Mouse (Mus musculus): ENCODE measurements at regions not wholly inside any gene's neighbourhood (a gene's known extent, or its start where the extent isn't known, plus 50 kb on each side); places are given as distances from the start of the nearest gene placed in this dataset.

DNA sequence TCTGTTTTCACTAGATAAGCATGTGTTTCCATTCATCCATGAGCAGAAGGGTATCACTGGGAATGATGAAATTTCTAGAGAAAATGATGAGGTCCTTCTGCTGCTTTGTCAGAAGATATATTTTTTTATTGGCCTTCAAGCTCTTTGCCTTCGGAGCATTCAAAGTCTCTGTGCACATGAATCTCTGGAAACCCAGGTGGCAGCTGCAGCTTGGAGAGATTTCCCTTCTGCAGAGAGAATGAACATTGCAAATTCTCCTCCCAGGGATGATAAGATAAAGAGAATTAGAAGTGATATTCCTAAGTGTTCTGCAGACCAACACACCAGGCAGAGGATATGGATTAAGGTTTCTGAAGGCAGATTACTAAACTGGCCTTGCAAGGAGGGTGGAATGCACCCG, 224.2 kb downstream of the 9330182O14Rik start:
- TF ChIP-seq CTCF (conservative IDR thresholded peaks at IDR 0.05), result no peak
- H3K4me3 ChIP-seq, result no peak overlapping the region
- H3K27ac ChIP-seq, result no peak overlapping the region
- DNase-seq (ENCODE audit: low spot score in 2 of 2), result no peak

DNA sequence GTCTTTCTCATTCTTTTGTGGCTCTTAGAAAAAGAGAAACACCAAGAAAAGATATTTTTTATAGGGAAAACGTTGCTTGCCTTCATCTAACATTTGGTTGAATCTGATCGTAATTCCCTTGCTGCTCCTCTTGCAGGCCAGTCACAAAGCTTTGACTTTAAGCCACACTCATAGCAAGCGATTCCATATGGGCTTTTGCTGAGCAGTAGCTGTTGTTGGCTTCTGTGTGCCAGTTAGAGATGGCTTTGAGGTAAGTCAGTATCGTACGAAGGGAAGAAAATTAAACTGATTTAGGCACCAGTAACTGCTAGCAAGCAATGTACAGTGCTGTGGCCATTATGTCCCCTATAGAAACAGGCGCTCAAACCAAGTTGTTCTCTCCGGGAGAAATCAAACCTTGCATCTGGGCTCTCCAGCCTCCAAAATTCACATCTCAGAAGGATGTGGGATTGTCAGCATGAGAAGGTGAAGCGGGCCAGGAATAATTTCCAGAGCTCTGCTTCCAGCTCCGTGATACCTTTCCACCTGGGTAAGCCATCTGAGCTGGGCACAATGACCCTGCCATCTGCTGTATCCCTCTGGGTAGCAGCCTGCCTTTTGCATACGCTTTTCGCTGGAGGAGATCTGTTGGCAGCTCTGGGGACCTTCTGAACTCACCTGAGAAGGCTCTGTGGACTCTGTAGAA, 227.8 kb downstream of the 9330182O14Rik start:
- no peak for TF ChIP-seq CTCF (conservative IDR thresholded peaks at IDR 0.05)
- DNase-seq (ENCODE audit: low spot score in 2 of 2), result no peak
- no peak overlapping the region for H3K27ac ChIP-seq
- H3K4me3 ChIP-seq, result no peak overlapping the region

DNA sequence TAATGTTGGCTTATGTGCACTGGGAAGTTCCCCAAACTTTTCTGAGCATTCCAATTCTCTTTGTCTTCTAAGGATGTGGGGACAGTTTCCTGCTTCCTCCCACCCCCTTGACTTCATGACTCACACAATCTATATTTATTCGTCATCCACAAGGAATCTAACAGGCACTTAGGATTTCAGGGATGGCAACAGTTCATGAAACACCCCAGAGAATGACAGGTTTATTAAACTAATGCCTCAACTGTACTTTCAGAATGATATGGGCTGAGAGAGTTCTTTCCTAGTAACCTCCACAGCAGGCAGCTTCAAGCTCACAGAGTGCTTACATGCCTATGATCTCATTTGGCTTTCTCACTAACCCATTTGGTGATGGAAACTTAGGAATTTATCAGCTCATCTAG, 230.1 kb downstream of the 9330182O14Rik start:
- no peak for TF ChIP-seq CTCF (conservative IDR thresholded peaks at IDR 0.05)
- no peak overlapping the region for H3K4me3 ChIP-seq
- no peak overlapping the region for H3K27ac ChIP-seq
- no peak for DNase-seq (ENCODE audit: low spot score in 2 of 2)

DNA sequence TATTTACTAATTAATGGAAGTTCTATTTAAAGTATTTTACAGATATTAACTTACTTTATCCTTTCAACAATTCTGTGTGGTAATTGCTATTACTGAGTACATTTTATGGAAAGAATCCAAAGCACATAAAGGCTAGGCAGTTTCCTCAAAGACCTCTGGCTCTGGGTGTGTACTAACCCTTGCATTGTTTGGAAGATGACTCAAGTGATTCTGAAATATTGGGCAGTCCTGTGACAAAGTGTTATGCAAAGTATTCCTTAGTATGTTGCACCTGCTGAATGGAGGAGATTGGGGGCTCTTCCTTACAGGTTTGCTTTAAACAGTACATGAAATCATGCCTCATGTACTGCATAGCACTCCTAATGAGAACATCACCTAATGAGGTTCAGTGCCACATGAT, 231.4 kb downstream of the 9330182O14Rik start:
- no peak overlapping the region for H3K4me3 ChIP-seq
- no peak for TF ChIP-seq CTCF (conservative IDR thresholded peaks at IDR 0.05)
- DNase-seq (ENCODE audit: low spot score in 2 of 2), result no peak

DNA sequence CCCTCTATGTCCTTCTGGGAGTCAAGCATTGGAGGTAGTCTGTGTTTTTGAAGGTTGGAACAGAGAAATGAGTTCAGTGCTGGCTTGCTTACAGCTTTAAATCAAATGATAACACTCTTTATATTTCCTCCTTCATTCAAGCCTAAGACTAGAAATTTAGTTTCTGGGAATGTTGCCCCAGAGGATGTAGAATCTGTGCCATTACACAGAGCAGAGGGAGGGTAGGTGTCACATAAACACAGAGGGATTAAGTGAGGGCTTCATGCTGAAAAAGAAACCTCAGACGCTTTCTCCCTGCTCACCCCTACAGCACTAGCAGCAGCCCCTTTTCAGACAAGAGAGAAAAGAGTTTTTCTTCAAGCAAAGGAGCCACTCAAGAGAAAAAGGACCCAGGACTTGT, 232.9 kb downstream of the 9330182O14Rik start:
- no peak overlapping the region for H3K4me3 ChIP-seq
- no peak for TF ChIP-seq CTCF (conservative IDR thresholded peaks at IDR 0.05)
- no peak for DNase-seq (ENCODE audit: low spot score in 2 of 2)
- H3K27ac ChIP-seq, result no peak overlapping the region

More for the DNA sequence above, 231.4 kb downstream of the 9330182O14Rik start:
- H3K27ac ChIP-seq, result no peak overlapping the region

DNA sequence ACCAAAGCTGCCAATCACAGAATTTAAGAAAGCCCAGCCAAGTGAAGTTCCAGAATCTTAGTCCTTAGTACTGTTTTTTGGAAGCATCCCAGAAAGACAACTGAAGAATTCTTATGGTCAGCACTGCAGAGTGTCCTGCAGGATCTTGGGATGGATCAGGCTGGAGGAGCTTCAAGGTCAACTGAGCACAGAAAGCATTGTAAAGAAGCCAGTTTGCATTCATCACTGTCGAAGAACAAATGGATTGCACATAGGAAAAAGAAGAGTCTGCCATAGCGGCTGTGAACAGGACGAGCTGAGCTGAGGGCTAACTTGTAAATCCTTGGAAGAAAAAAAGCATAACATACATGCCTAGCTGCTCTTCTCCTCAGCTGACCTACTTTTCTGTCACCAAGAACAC, 234.6 kb downstream of the 9330182O14Rik start:
- Histone ChIP-seq H3K4me3 (no peak overlapping the region), H3K27ac (no peak overlapping the region)
- TF ChIP-seq CTCF (conservative IDR thresholded peaks at IDR 0.05), result no peak
- DNase-seq (ENCODE audit: low spot score in 2 of 2), result no peak

DNA sequence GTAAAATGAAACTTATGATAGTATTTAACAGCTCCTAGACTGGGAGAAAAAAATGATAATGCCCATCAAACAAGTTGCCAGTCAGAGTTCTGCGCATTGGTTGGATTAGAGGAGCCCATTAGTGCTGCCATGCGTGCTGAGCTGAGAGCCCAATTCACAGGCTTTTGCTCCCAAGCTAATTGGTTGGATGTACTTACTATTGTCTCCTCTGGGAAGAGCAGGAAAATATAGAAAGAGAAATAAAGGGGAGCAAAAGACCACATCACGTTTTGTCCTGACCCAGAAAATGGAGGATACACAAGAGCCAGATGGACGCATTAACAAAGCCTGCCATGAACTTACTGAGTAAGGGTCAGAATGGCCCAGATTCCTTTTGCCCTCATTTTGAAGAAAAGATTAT, 237.3 kb downstream of the 9330182O14Rik start:
- H3K4me3 ChIP-seq, result no peak overlapping the region
- TF ChIP-seq CTCF (conservative IDR thresholded peaks at IDR 0.05), result no peak
- no peak for DNase-seq (ENCODE audit: low spot score in 2 of 2)
- H3K27ac ChIP-seq, result no peak overlapping the region

DNA sequence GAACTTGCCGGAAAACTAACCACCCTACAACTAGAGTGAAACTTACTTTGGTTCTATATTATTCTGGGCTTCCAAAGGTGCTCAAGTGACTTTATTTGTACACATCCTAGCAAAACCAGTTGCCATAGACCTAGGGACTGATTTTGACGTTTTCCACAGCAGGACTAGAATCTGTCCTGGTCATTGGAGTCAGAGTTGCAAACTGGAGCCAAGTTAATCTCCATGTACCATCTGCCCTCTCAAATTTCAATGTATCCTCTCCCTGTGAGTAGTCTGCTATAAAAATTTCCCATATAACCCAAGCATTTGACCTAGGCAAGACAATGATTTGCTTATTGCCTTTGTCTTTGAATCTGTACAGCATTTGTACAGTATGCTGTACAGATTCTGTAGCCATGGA, 252.4 kb downstream of the 9330182O14Rik start:
- no peak for TF ChIP-seq CTCF (conservative IDR thresholded peaks at IDR 0.05)
- Histone ChIP-seq H3K27ac (no peak overlapping the region), H3K4me3 (no peak overlapping the region)
- no peak for DNase-seq (ENCODE audit: low spot score in 2 of 2)

DNA sequence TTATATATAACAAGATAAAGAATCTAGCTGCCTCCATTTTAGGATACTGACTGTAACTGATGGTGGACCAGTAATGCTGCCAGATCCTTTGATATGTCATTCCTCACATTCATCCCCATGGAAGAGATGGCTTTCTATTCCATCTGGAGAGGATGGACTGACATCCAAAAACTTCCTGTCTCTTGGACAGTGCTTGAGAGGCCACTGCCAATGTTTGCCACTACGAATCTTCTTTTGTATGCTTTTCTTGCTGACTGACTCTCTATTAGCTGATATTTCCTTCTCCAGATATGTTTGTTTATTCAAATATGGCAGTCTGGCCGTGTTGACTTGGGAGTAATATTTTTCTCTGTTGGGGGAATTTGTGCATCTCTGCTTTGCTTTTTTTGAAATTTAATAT, 253.6 kb downstream of the 9330182O14Rik start:
- no peak overlapping the region for H3K27ac ChIP-seq
- DNase-seq (ENCODE audit: low spot score in 2 of 2), result no peak
- H3K4me3 ChIP-seq, result no peak overlapping the region
- no peak for TF ChIP-seq CTCF (conservative IDR thresholded peaks at IDR 0.05)

DNA sequence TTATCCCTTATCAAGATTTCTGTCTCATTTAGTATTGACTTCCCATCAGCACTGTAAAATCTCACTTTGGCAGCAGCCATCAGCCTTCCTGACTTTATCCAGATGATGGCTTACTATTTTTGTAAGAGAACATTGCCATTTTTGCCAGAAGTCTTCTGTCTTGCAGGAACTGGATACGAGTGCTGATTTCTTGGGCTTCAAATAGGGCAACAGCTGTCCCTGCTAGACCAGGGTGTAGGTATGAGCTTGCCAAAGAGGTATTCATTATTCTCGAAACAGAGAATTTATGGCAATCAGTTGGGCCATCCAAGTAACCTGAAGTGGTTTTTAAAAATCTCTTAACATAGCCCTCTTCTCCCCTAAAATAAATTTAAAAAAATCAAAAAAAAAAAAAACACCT, 254.6 kb downstream of the 9330182O14Rik start:
- no peak overlapping the region for H3K27ac ChIP-seq
- H3K4me3 ChIP-seq, result no peak overlapping the region
- TF ChIP-seq CTCF (conservative IDR thresholded peaks at IDR 0.05), result no peak
- no peak for DNase-seq (ENCODE audit: low spot score in 2 of 2)

DNA sequence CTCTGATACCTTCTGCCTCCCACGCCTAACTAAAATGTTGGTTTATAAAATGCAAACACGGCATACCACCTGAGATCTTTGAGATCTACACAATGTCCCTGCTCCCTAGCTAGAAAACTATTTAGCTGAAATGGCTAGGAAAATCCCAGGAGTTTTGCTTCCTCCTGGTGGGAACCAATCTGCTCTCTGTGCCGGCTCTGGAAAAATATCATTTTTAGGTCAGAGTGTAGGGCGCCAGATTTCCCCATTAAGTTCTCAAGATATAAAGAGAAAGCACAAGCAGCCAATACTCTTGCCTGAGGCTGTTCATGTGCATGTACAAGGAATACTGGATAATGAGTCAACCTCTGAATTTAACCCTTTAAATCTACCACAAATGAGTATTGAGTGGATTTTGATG, 301.0 kb downstream of the 9330182O14Rik start:
- H3K27ac ChIP-seq, result no peak overlapping the region
- H3K4me3 ChIP-seq, result no peak overlapping the region
- TF ChIP-seq CTCF (conservative IDR thresholded peaks at IDR 0.05), result no peak
- no peak for DNase-seq (ENCODE audit: low spot score in 2 of 2)

DNA sequence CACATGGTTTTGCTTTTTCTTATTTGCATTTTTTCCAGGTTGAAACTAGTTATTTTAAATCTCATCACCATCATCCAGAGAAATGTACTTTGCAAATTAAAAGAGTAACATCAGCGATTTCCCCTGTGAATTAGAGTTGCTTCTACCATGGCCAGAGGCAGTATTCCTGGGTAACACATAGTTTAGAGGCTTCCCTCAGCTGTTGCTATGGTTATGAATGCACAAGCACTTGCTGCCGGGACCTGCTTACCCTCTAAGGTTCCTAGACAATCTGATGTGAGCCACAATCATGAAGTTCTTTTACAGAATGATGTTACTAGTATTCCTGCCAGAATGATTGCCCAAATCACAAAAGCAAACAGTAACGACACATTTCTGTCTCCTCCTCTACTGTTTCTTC, 302.5 kb downstream of the 9330182O14Rik start:
- DNase-seq (ENCODE audit: low spot score in 2 of 2), result no peak
- H3K4me3 ChIP-seq, result no peak overlapping the region
- no peak for TF ChIP-seq CTCF (conservative IDR thresholded peaks at IDR 0.05)
- H3K27ac ChIP-seq, result no peak overlapping the region

DNA sequence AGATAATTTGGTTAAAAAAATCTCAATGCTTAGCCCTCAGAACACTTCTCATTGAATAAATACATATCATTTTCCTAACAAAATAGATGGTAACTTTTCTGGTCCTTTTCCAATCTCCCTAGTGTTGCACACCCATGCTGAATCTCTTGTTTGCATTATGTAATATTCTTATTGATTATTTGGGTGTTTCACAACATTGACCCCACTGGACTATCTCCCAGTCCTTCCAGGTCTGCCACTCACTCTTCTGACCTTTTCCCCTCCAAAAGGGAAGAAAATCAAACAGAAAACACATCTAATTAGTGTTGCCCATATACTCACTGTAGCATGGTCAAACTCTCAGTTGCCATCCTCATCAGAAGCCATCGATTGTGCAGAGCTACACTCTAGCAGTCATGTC, 305.7 kb downstream of the 9330182O14Rik start:
- TF ChIP-seq CTCF (conservative IDR thresholded peaks at IDR 0.05), result no peak
- Histone ChIP-seq H3K4me3 (no peak overlapping the region), H3K27ac (no peak overlapping the region)
- no peak for DNase-seq (ENCODE audit: low spot score in 2 of 2)

DNA sequence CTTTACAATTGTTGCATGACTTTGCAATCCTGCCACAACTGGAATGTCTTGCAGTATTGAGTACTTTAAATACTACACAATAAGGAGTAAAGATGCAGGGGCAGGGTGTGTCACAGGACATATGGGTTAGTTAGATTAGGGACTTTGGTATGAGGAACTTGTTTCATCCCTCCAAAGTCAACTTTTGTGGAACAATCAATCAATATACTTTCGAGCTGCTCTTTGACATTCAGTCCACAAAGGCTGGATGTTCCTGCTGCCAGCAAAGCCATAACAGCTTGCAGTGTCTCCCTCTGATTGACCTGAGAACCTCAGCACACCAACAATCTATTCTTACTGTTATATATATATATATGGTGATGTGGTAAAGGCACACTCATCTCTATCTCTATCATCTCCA, 314.5 kb downstream of the 9330182O14Rik start:
- DNase-seq (ENCODE audit: low spot score in 2 of 2), result no peak
- no peak overlapping the region for H3K4me3 ChIP-seq
- no peak overlapping the region for H3K27ac ChIP-seq
- TF ChIP-seq CTCF (conservative IDR thresholded peaks at IDR 0.05), result no peak

DNA sequence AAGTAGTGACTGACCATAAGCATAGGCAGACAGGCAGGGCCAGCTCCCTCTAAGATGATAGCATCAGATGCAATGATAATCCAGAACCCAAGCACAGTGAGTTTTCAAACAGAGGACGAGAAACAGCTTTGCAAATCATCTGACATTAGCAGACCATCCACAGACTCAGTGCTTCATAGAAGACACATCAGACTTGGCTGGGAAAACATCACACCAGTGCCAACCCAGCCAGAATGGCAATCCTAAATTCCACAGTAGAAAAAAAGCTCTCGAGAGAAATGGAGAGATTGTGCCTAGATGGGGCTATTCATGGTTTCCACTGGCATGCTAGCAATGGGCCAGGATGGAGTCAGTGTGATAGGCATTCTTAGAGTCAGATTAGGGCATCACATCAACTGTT, 319.1 kb downstream of the 9330182O14Rik start:
- no peak for DNase-seq (ENCODE audit: low spot score in 2 of 2)
- no peak for TF ChIP-seq CTCF (conservative IDR thresholded peaks at IDR 0.05)
- Histone ChIP-seq H3K27ac (no peak overlapping the region), H3K4me3 (no peak overlapping the region)

Measured in layer of hippocampus, adult 2 months (tissue).